Mouse (Mus musculus) heart, postnatal 4 days (tissue): ENCODE data around the gene Zfp605. TPM values are rescaled to one million over a fixed set of nuclear protein-coding genes. Genes with fewer than 3 reads are reported as not detected.
A peak's percentile ranks its signal among the peaks of the same experiment; 100 is the strongest.
"Not testable (repeated sequence)": the region's sequence is repeated elsewhere in the genome, so short reads cannot be mapped to it uniquely, and the experiment has no call there.

Experiments used
- DNase-seq: peaks from one replicate; pipeline ENCODE4 v3.0.0; 2021
- total RNA-seq, 2 experiments: library from RNA; stranded (reverse); gene quantifications; 2 replicates each; pipeline ENCODE4 v1.2.3; 2021

Gene Zfp605
- 1 to 10 TPM; 2.7 to 3.1 TPM for total RNA-seq

DNA sequence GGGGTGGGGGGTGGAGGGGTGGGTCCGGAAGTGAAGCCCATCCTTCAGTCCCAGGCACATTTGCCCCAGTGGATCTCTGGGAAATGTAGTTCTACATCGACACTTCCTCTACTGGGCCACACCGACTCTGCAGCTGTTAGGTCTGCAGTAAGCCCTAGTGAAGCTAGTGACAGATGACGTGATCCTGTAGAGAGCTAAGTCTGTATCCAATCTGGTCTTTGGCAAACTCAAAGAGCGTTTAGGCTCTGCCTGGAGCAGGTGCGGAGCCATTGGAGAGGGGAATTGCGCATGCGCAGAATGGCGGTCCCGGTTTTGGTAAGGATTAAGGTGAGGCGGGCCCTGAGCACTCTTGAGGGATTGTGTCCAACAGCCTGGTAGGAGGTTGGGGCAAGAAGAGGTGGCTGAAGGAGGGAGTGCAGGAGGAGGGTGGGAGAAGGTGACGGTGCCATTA is at the start of gene Zfp605:
Gene Zfp605 (plus strand): TSS at position 102 of the 451 bp plus-strand sequence.
- DNase-seq = peak; percentile 89

DNA sequence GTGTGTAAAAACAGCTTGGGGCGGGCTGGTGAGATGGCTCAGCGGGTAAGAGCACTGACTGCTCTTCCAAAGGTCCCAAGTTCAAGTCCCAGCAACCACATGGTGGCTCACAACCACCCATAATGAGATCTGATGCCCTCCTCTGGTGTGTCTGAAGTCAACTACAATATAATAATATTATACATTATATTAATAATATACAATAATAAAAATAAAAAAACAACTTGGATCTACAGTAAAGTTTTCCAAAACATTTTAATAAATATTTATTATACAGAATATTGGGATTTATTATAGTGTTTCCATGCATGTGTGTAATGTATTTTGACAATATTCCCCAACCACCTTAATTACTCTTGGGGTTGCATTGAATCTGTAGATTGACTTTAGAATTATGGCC is 37.5 kb upstream of the Zfp605 start, which contains the start of gene Gm17655:
Gene Gm17655 (minus strand): TSS at position 101 of the 400 bp plus-strand sequence.
- DNase-seq = not testable (repeated sequence)

DNA sequence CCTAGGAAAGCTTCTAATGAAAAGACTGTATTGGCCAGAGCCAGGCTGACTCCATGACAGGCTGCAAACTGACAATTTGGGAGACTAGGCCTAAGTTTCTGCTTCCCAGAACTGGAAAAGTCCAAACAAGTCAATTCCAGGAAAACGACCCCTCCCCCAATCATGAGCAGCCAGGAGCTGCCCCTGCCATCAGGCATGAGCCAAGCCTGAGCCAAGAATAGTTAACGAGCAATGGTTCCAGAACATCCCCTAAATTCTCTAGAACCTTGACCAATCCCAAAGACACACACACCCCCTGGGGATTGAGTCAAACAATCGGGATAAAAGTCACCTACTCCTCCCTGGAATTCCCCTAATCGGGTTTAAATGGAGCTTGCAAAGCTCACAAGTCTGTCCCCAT is 26.9 kb upstream of the Zfp605 start:
- DNase-seq = no peak

- DNase-seq = no peak
Observed at GRCm38 (mm10) chr5:110086161-110086866, 23.6 kb upstream of the Zfp605 start.

- DNase-seq = no peak
Observed at GRCm38 (mm10) chr5:110091546-110091945, 18.3 kb upstream of the Zfp605 start.

GRCm38 (mm10) chr5:110094030-110094846 is 15.7 kb upstream of the Zfp605 start, which contains the start of gene Gm35315:
TSS of gene Gm35315 (minus strand) at chr5:110094420.
- peak; percentile 83 for DNase-seq

DNA sequence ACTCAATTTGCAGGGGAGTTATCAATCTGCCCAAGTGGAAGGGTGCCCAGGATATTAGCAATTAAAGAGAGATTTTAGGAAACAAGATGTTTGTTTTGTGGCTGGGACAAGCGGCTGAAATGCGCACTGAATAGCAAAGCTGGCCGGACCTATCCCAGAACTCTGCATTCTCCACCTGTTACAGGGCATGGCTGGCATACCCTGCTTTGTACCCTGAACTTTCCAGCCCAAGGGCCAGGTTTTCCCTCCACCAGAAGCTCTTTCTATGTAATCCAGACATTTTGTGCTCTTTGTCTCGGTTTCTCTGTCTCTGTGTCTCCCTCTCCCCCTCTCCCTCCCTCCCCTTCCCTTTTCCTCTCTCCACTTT is 15.1 kb upstream of the Zfp605 start:
- no peak for DNase-seq

DNA sequence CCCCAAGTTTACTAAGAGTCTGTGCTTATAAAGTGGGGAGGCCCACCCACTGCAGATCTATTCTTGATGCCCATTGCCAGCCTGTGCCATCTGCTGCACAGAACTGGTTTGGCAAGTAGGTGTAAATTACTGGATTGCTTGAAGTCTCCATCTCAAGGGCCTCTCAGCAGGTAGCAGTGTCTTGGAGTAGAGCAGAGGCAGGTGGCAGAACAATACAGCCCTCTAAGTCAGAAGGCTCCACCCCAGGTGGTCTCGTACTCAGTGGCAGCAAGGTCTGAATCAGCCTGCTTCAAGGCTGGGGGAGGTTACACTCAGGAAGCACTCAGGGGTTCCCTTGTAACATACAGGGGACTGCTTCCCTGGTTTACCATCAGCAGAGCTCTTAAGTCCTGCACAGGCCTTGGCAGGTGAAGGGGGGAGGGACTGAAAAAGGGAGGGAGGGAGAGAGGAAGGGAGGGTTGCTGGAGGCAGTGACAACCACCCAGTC is 10.9 kb upstream of the Zfp605 start:
- no peak for DNase-seq

DNA sequence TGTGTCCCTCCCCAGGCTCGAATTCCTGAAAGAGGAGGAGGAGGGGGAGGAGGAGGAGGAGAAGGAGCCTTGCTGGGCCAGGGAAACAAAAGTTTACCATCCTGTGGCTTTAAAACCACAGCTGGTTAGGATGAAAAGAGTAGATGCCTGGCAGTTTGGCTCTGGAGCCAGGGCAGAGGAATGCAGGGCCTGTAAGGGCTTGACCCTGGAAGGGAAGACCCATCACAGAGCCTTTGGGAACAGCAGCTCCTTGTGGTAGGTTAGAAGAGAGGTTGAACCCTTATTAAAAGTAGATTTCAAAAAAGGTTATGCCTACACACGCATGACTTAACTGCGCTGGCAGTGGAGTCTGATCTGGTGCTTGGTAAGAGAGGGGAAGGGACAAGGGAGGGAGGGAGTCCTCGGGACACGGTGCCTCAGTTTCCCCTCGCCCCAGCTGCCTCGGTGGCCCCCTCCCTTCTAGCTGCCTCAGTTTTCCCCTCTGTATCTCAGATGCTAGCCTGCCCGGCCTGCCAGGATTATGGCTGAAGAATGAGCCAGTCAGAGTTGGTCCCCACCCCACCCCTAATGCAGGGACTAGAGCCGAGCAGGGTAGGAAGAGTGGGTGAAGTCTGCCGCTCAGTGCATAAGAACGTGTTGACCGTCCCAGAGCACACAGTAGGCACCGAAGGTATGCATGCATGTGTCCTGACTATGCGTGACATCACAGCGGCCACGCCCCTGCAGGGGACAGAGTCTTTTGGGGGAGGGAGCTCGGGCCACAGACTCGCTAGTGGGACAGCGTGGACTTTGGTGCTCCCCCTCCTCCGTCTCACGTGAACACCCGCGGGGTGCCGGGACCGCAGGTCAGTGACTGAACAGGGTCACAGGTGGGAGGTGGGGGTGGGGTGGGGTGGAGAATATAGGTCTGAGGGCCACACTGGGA is 10.0 kb upstream of the Zfp605 start, which contains the start of gene Plcxd1:
Gene Plcxd1 (plus strand): TSS at position 314 of the 925 bp plus-strand sequence.
- DNase-seq = no peak

DNA sequence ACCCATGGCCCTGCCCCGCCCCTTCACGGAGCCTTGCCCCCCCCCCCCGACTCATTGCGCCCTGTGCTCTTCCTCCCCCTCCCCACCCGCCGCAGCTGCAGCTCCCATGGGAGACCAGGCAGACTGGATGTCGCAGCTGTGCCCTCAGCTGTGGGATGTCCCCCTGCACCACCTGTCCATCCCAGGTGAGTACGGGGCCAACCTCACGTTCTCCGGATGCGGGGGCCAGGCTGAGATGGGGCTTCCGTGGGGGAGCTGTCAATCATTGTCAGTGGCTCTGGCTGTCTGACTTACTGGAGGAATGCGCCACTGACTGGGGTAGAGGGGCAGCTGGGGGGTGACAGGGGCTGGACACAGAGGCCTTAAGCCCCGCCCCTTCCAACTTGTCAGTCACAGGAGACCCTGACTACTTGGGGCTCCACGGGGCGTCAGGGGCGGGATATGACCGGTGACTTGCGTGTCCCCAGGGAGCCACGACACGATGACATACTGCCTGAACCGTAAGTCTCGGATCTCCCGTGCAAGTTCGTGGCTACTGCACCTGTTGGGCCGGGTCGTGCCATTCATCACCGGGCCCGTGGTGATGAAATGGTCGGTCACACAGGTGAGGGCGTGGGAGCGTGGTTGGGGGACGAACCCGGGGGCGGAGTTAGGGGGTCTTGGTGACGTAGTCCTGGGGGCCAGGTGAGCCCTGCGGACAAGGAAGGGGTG is 8.8 kb upstream of the Zfp605 start:
- no peak for DNase-seq

GRCm38 (mm10) chr5:110101716-110102347 is 8.1 kb upstream of the Zfp605 start:
- DNase-seq = peak; percentile 52

DNA sequence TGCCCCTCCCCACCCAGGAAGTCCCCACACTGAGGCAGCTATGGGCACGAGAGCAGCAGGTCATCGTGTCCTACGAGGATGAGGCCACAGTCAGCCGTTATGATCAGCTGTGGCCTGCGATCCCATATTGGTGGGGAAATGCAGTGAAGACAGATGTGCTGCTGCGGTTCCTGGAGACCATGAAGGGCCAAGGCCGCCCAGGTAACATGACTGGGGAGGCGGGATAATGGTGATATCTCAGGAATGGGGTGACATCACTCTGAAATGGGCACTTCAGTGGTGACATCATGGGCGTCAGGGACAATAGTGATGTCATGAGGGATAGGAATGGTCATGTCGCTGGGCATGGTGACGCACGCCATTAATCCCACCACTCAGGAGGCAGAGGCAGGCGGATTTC is 7.5 kb upstream of the Zfp605 start:
- DNase-seq = no peak

DNA sequence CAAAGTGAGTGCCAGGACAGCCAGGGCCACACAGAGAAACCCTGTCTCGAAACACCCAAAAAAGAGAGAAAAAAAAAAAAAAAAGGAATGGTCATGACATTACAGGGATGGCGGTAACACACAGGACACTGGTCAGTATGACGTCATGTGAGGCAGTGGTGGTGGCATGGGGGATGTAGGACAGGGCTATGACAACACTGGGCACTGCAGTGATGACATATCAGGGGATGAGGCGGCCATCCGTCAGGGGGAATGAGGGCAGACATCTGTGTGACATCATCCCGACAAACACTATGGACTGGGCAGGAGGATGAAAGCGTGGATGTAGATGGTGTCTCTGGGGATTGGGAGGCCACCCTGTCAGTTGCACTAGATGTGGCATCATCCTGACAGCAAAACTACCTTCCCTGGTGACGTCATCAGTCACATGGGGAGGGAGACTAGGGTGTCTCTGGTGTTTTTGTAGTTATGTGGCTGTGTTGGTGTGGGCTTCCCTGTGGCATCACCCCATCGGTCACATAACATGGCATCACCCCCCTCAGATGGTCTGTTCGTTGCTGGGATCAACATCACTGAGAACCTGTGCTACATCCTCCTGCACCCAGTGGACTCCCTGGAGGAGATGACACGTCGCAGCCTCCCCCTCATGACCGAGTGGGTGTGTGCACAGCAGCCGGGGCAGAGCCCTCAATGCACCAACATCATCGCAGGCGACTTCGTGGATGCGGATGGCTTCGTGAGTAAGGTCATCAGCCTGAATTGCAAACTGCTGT is 6.9 kb upstream of the Zfp605 start:
- DNase-seq = no peak

GRCm38 (mm10) chr5:110103901-110104615 is 5.8 kb upstream of the Zfp605 start:
- DNase-seq = no peak

DNA sequence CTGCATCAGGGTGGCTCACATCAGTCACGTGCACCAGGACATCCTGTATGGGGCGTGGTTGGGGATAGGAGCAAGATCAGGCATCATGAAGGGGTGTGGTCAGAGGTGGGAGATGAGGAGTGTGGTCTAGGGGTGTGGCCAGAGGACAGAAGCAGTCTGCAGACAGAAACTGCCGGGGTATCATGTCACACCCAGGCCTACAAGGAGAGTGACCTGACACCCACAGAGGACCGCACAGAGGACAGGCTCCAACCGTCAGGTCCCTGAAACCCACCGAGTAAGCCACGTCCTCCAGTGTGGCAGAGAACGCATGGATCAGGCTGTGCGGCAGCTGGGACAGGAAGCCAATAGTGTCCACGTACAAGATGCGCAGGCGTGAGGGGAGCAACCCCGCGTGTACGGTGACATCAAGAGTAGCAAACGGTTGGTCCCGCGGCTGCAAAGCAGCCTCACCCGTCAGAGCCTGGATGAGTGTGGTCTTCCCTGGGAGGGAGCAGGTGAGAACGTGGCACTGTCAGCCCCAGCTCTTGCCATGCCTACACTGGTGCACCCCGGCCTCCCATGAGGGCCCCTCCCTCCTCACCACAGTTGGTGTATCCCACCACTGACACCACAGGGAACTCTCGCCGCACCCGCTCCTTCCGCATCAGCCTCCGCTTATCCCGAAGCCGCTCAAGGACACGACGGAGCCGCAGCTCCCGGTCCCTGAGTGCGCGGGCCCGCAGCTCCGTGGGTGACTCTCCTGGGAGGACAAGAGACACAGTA is 5.1 kb upstream of the Zfp605 start:
- no peak for DNase-seq

DNA sequence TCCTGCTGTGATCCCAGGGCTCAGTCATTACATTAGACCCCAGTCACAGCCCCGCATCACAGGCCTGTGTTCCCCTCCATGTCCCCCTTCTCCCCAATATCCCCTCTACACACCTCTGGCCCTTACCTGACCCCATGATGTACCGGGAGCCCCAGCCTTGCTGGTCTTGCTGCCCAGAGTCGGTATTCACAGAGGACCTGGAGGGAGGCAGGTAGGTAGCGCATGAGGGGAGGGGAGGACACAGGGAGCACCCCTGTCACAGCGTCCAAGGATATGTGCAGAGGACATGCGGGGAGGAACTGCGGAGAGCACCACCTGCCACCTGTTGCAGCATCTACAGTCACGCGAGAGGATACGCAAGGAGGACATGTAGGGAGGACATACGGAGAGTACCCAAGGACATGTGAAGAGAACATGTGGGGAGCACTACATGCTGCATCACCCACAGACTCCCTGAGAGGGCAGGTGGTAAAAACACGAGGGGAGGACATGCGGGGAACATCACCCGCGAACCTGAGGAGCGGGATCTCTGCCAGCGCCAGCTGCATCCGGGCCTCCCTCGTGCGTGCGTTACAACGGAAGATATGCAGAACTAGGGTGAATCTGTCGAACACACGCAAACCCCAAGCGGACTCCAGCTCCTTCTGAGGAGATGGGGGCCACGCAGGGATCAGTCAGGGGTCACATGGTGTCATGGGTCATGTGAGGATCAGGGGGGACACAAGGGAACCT is 3.6 kb upstream of the Zfp605 start:
- no peak for DNase-seq

DNA sequence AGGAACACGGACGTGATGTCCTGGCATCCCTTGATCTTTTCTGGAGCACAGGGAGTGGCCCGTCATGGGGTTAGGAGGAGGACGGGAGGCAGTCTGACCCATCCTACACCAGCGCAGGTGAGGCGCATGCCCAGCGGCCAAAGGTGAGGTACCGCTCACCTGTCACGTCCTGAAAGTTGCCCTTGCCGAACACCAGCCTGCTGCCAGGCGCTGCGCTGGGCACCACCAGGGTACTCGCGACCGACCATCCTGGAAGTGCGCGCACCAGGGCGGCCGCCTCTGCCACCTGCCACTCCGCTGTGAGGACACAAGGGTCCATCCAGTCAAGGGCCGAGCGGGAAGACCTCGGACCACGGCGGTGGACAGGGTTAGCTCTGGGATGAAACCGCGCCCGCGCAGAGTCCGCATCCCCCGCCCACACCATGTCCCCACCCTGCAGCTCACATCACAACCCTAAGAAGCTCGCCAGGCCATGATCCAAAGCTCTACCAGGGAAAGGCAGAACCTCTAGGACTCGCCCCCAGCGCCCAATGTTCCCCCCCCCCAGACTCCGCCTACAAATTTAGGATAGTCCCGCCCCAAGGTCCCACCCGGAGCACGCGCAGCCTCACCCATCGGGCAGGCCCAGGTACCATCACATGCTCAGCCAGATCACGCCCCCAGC is 2.9 kb upstream of the Zfp605 start:
- no peak for DNase-seq
